Mouse (Mus musculus): ENCODE data around the gene Fkbp1b.

The Fkbp1b gene

GRCm38 (mm10) chr12:4875623-4876022 lies 34.2 kb upstream of the Fkbp1b start:
- peaks cover 23% of the 10 kb centered on the region for H3K36me3 ChIP-seq (ENCODE audit: insufficient read depth, low read length)
- H3K9me3 ChIP-seq (ENCODE audit: low read length) = no peaks in the 10 kb centered on the region
- H3K27me3 ChIP-seq (ENCODE audit: insufficient read depth, low read length) = peaks cover 31% of the 10 kb centered on the region
- TF ChIP-seq NANOG (IDR thresholded peaks at IDR 0.05; ENCODE audit: borderline replicate concordance, low read length) (no peak), CTCF (conservative IDR thresholded peaks at IDR 0.05; ENCODE audit: low read length) (no peak), POU5F1 (IDR thresholded peaks at IDR 0.05; ENCODE audit: borderline replicate concordance, low read length) (no peak)
- H3K4me1 ChIP-seq (replicated peaks; ENCODE audit: low read depth, low read length) = peaks cover 39% of the 10 kb centered on the region
- H3K4me3 ChIP-seq (replicated peaks; ENCODE audit: low read length) = no peak overlapping the region

GRCm38 (mm10) chr12:4874161-4874927 lies 33.0 kb upstream of the Fkbp1b start, which contains the start of gene Mfsd2b:
Gene Mfsd2b, minus strand, starts transcription at chr12:4874359.
- TF ChIP-seq CTCF (conservative IDR thresholded peaks at IDR 0.05; ENCODE audit: low read length) (no peak), POU5F1 (IDR thresholded peaks at IDR 0.05; ENCODE audit: borderline replicate concordance, low read length) (no peak), NANOG (IDR thresholded peaks at IDR 0.05; ENCODE audit: borderline replicate concordance, low read length) (no peak)
- H3K9me3 ChIP-seq (ENCODE audit: low read length) = no peaks in the 10 kb centered on the region
- H3K4me3 ChIP-seq (replicated peaks; ENCODE audit: low read length) = peak within 1 kb of the TSS; percentile 65
- peaks cover 31% of the 10 kb centered on the region for H3K27me3 ChIP-seq (ENCODE audit: insufficient read depth, low read length)
- H3K36me3 ChIP-seq (ENCODE audit: insufficient read depth, low read length) = peaks cover 11% of the 10 kb centered on the region; the same call in 1 of the 2 replicates
- peaks cover 35% of the 10 kb centered on the region for H3K4me1 ChIP-seq (replicated peaks; ENCODE audit: low read depth, low read length)

GRCm38 (mm10) chr12:4873531-4873930 lies 32.1 kb upstream of the Fkbp1b start:
- peaks cover 9% of the 10 kb centered on the region; the same call in 1 of the 2 replicates for H3K36me3 ChIP-seq (ENCODE audit: insufficient read depth, low read length)
- no peaks in the 10 kb centered on the region for H3K9me3 ChIP-seq (ENCODE audit: low read length)
- TF ChIP-seq POU5F1 (IDR thresholded peaks at IDR 0.05; ENCODE audit: borderline replicate concordance, low read length) (no peak), NANOG (IDR thresholded peaks at IDR 0.05; ENCODE audit: borderline replicate concordance, low read length) (no peak), CTCF (conservative IDR thresholded peaks at IDR 0.05; ENCODE audit: low read length) (no peak)
- peaks cover 37% of the 10 kb centered on the region for H3K27me3 ChIP-seq (ENCODE audit: insufficient read depth, low read length)
- peak overlapping the region; percentile 65 for H3K4me3 ChIP-seq (replicated peaks; ENCODE audit: low read length)
- peaks cover 32% of the 10 kb centered on the region for H3K4me1 ChIP-seq (replicated peaks; ENCODE audit: low read depth, low read length)

- TF ChIP-seq POU5F1 (IDR thresholded peaks at IDR 0.05; ENCODE audit: borderline replicate concordance, low read length) (no peak), CTCF (conservative IDR thresholded peaks at IDR 0.05; ENCODE audit: low read length) (no peak), NANOG (IDR thresholded peaks at IDR 0.05; ENCODE audit: borderline replicate concordance, low read length) (no peak)
- H3K4me3 ChIP-seq (replicated peaks; ENCODE audit: low read length) = no peak overlapping the region
- peaks cover 37% of the 10 kb centered on the region for H3K27me3 ChIP-seq (ENCODE audit: insufficient read depth, low read length)
- H3K4me1 ChIP-seq (replicated peaks; ENCODE audit: low read depth, low read length) = peaks cover 29% of the 10 kb centered on the region
- no peaks in the 10 kb centered on the region for H3K9me3 ChIP-seq (ENCODE audit: low read length)
- peaks cover 9% of the 10 kb centered on the region; the same call in 1 of the 2 replicates for H3K36me3 ChIP-seq (ENCODE audit: insufficient read depth, low read length)
Observed at GRCm38 (mm10) chr12:4872983-4873477, 31.6 kb upstream of the Fkbp1b start.

GRCm38 (mm10) chr12:4872273-4872672 lies 30.9 kb upstream of the Fkbp1b start:
- TF ChIP-seq CTCF (conservative IDR thresholded peaks at IDR 0.05; ENCODE audit: low read length) = no peak
- Histone ChIP-seq H3K36me3 (ENCODE audit: insufficient read depth, low read length) (peaks cover 9% of the 10 kb centered on the region; the same call in 1 of the 2 replicates), H3K27me3 (ENCODE audit: insufficient read depth, low read length) (peaks cover 37% of the 10 kb centered on the region), H3K9me3 (ENCODE audit: low read length) (no peaks in the 10 kb centered on the region), H3K4me3 (replicated peaks; ENCODE audit: low read length) (no peak overlapping the region), H3K4me1 (replicated peaks; ENCODE audit: low read depth, low read length) (peaks cover 35% of the 10 kb centered on the region)

- no peaks in the 10 kb centered on the region for H3K9me3 ChIP-seq (ENCODE audit: low read length)
- H3K27me3 ChIP-seq (ENCODE audit: insufficient read depth, low read length) = peaks cover 37% of the 10 kb centered on the region
- H3K36me3 ChIP-seq (ENCODE audit: insufficient read depth, low read length) = peaks cover 2% of the 10 kb centered on the region; the same call in 1 of the 2 replicates
- TF ChIP-seq CTCF (conservative IDR thresholded peaks at IDR 0.05; ENCODE audit: low read length) (no peak), NANOG (IDR thresholded peaks at IDR 0.05; ENCODE audit: borderline replicate concordance, low read length) (no peak), POU5F1 (IDR thresholded peaks at IDR 0.05; ENCODE audit: borderline replicate concordance, low read length) (no peak)
- H3K4me3 ChIP-seq (replicated peaks; ENCODE audit: low read length) = no peak overlapping the region
- H3K4me1 ChIP-seq (replicated peaks; ENCODE audit: low read depth, low read length) = peaks cover 35% of the 10 kb centered on the region
Observed at GRCm38 (mm10) chr12:4871260-4871659, 29.9 kb upstream of the Fkbp1b start.

- H3K27me3 ChIP-seq (ENCODE audit: insufficient read depth, low read length) = peaks cover 29% of the 10 kb centered on the region
- TF ChIP-seq POU5F1 (IDR thresholded peaks at IDR 0.05; ENCODE audit: borderline replicate concordance, low read length) = no peak
- no peak for TF ChIP-seq NANOG (IDR thresholded peaks at IDR 0.05; ENCODE audit: borderline replicate concordance, low read length)
- TF ChIP-seq CTCF (conservative IDR thresholded peaks at IDR 0.05; ENCODE audit: low read length) = no peak
- H3K36me3 ChIP-seq (ENCODE audit: insufficient read depth, low read length) = no peaks in the 10 kb centered on the region; the same call in 1 of the 2 replicates
- no peak overlapping the region for H3K4me3 ChIP-seq (replicated peaks; ENCODE audit: low read length)
- no peaks in the 10 kb centered on the region for H3K9me3 ChIP-seq (ENCODE audit: low read length)
- peaks cover 21% of the 10 kb centered on the region for H3K4me1 ChIP-seq (replicated peaks; ENCODE audit: low read depth, low read length)
Observed at GRCm38 (mm10) chr12:4868924-4869323, 27.5 kb upstream of the Fkbp1b start.

- no peaks in the 10 kb centered on the region; the same call in 1 of the 2 replicates for H3K36me3 ChIP-seq (ENCODE audit: insufficient read depth, low read length)
- H3K27me3 ChIP-seq (ENCODE audit: insufficient read depth, low read length) = 0 out of 2 replicates have a peak, but pooled peaks cover 6% of the 10 kb centered on the region
- H3K9me3 ChIP-seq (ENCODE audit: low read length) = peaks cover 3% of the 10 kb centered on the region; the same call in 1 of the 2 replicates
- TF ChIP-seq NANOG (IDR thresholded peaks at IDR 0.05; ENCODE audit: borderline replicate concordance, low read length) (no peak), POU5F1 (IDR thresholded peaks at IDR 0.05; ENCODE audit: borderline replicate concordance, low read length) (no peak)
- peaks cover 38% of the 10 kb centered on the region for H3K4me1 ChIP-seq (replicated peaks; ENCODE audit: low read depth, low read length)
- H3K4me3 ChIP-seq (replicated peaks; ENCODE audit: low read length) = no peak overlapping the region
Observed at GRCm38 (mm10) chr12:4864338-4864690, 22.9 kb upstream of the Fkbp1b start.

Measured in E14TG2a.4 (cell line).